Mouse (Mus musculus): ENCODE results near the gene Olfr846. TPM values are rescaled to one million over a fixed set of nuclear protein-coding genes. Genes with fewer than 3 reads are reported as not detected.

The Olfr846 gene
- total RNA-seq (2021), result not detected
- long read RNA-seq, experiment 1, result 0 reads
- long read RNA-seq, experiment 2, result 0 reads

- no peak for TF ChIP-seq CTCF (conservative IDR thresholded peaks at IDR 0.05)
- no peak for DNase-seq (ENCODE audit: low spot score in 2 of 2)
- Histone ChIP-seq H3K27ac (no peak within 1 kb of the TSS), H3K4me3 (no peak within 1 kb of the TSS)
These were observed at the start of gene Olfr846 for GRCm38 (mm10) chr9:19363905-19364304. Olfr846 (minus strand) TSS chr9:19364005.

GRCm38 (mm10) chr9:19378569-19378968 lies 14.8 kb upstream of the Olfr846 start, which contains the start of gene Olfr847:
Olfr847 (minus strand) TSS chr9:19378669.
- Histone ChIP-seq H3K27ac (no peak within 1 kb of the TSS), H3K4me3 (no peak within 1 kb of the TSS)
- TF ChIP-seq CTCF (conservative IDR thresholded peaks at IDR 0.05), result no peak
- DNase-seq (ENCODE audit: low spot score in 2 of 2), result no peak

- TF ChIP-seq CTCF (conservative IDR thresholded peaks at IDR 0.05), result no peak
These were observed 27.6 kb downstream of the Olfr846 start, which contains the start of gene Olfr845 for GRCm38 (mm10) chr9:19336157-19336556. Olfr845 (plus strand) TSS chr9:19336457.

GRCm38 (mm10) chr9:19316047-19316446 lies 47.8 kb downstream of the Olfr846 start, which contains the start of gene Olfr844:
Olfr844 (plus strand) TSS chr9:19316347.
- DNase-seq (ENCODE audit: low spot score in 2 of 2), result no peak
- TF ChIP-seq CTCF (conservative IDR thresholded peaks at IDR 0.05), result no peak
- H3K27ac ChIP-seq, result no peak within 1 kb of the TSS
- no peak within 1 kb of the TSS for H3K4me3 ChIP-seq

More at GRCm38 (mm10) chr9:19336157-19336556, 27.6 kb downstream of the Olfr846 start, which contains the start of gene Olfr845:
- no peak for DNase-seq (ENCODE audit: low spot score in 2 of 2)
- H3K4me3 ChIP-seq, result no peak within 1 kb of the TSS
- H3K27ac ChIP-seq, result no peak within 1 kb of the TSS

Other genes with a start within 250 kb of the Olfr846 start
- gene Olfr836, start 243.6 kb downstream of the Olfr846 start, total RNA-seq (2021), result not detected
- not detected for gene Olfr837, start 227.7 kb downstream of the Olfr846 start, total RNA-seq (2021)
- gene Olfr839-ps1, start 186.7 kb downstream of the Olfr846 start, total RNA-seq (2021), result under 1 TPM; 0.05 to 0.08 TPM
- gene Olfr843, start 112.0 kb downstream of the Olfr846 start, total RNA-seq (2021), result not detected
- not detected for gene Olfr844, start 47.7 kb downstream of the Olfr846 start, total RNA-seq (2021)
- gene Olfr845, start 27.5 kb downstream of the Olfr846 start, total RNA-seq (2021), result not detected
- not detected for gene Olfr847, start 14.7 kb upstream of the Olfr846 start, total RNA-seq (2021)
- gene Olfr849, start 76.3 kb upstream of the Olfr846 start, total RNA-seq (2021), result not detected
- gene Olfr850, start 114.2 kb upstream of the Olfr846 start, total RNA-seq (2021), result not detected
- not detected for gene Olfr851, start 129.3 kb upstream of the Olfr846 start, total RNA-seq (2021)
- not detected for gene Olfr853, start 177.1 kb upstream of the Olfr846 start, total RNA-seq (2021)
- gene Olfr854, start 203.4 kb upstream of the Olfr846 start, total RNA-seq (2021), result not detected
- gene Olfr855, start 218.6 kb upstream of the Olfr846 start, total RNA-seq (2021), result not detected